14 mouse cellular contexts compared by ENCODE assay signal in the genomic region with DNA sequence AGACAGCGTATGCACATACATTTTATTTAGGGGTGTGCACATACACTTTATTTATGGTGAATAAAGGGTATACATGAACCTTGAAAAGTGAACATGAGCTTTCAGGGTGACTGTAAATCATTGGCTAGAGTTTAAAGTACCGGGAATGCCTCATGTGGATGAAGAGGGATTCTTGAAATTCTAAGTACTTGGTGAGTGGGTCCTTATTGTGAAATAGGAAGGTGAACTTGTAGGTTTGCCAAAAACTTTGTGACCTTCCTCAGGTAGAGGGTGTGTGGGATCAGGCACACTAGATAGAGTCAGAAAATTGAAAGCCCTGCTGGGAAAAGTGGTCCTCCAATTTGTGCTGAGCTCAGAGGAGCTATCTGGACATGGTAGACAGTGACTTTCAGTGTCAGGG.
"Had no signal": no experiment of that assay in that cellular context is flagged by ENCODE, and none has a peak within 500 bp of the region (broad histone marks: within the 10 kb centered on the region; RNA-seq: fewer than 3 reads in every experiment).

No protein-coding gene starts in this region.

- H3K4me1 ChIP-seq: liver, embryonic 12.5 days; megakaryocyte, embryonic 14.5 days; midbrain, embryonic 13.5 days; midbrain, embryonic 15.5 days; neural tube, embryonic 12.5 days; stomach, embryonic 15.5 days had no signal

- ATAC-seq: liver, embryonic 12.5 days; midbrain, embryonic 13.5 days; midbrain, embryonic 15.5 days had no signal

- H3K4me2 ChIP-seq: liver, embryonic 12.5 days; midbrain, embryonic 11.5 days; midbrain, embryonic 13.5 days; midbrain, embryonic 15.5 days; neural tube, embryonic 12.5 days; stomach, embryonic 15.5 days had no signal

- H3K9ac ChIP-seq: liver, embryonic 12.5 days; liver, embryonic 14.5 days; midbrain, embryonic 13.5 days; midbrain, embryonic 15.5 days; neural tube, embryonic 12.5 days; stomach, embryonic 15.5 days had no signal

- DNase-seq: right cerebral cortex, postnatal 14 days; thymus, adult 2 months; thymus, postnatal 25 days; thymus, postnatal 4 days had no signal

- H3K27me3 ChIP-seq: liver, embryonic 12.5 days; megakaryocyte, embryonic 14.5 days; midbrain, embryonic 13.5 days; midbrain, embryonic 15.5 days; neural tube, embryonic 12.5 days; stomach, embryonic 15.5 days had no signal

- H3K4me3 ChIP-seq: liver, embryonic 12.5 days; megakaryocyte, embryonic 14.5 days; midbrain, embryonic 13.5 days; midbrain, embryonic 15.5 days; neural tube, embryonic 12.5 days; stomach, embryonic 15.5 days had no signal

- H3K36me3 ChIP-seq: liver, embryonic 12.5 days; midbrain, embryonic 13.5 days; midbrain, embryonic 15.5 days; neural tube, embryonic 12.5 days; stomach, embryonic 15.5 days had no signal

- H3K27ac ChIP-seq: liver, embryonic 12.5 days; liver, embryonic 14.5 days; macrophage; midbrain, embryonic 13.5 days; midbrain, embryonic 15.5 days; neural tube, embryonic 12.5 days; stomach, embryonic 15.5 days; stomach, postnatal 0 days had no signal

- H3K9me3 ChIP-seq: liver, embryonic 12.5 days; midbrain, embryonic 13.5 days; midbrain, embryonic 15.5 days; neural tube, embryonic 12.5 days; stomach, embryonic 15.5 days had no signal
